Mouse (Mus musculus) liver, embryonic 11.5 days (tissue): ENCODE data around the gene Lcn8. TPM values are rescaled to one million over a fixed set of nuclear protein-coding genes. Genes with fewer than 3 reads are reported as not detected.
"Not testable (repeated sequence)": the region's sequence is repeated elsewhere in the genome, so short reads cannot be mapped to it uniquely, and the experiment has no call there.

ENCODE experiments used
- ATAC-seq: fragments of 200-750 bp; cut with Nextera tagmentation; replicated peaks from 2 replicates; pipeline ENCODE4 v1.8.0; 2017; ENCODE audit warnings: moderate number of reproducible peaks, mild to moderate bottlenecking, moderate TSS enrichment, moderate library complexity; ENCODE audit not compliant: low FRiP score
- DNase-seq: peaks from one replicate; pipeline ENCODE4 v3.0.0-alpha.2; 2017; ENCODE audit warnings: low spot score
- H3K27ac ChIP-seq: fragments of 300-500 bp; sonication (generic); 2 replicates; pipeline ENCODE4 v1.5.1; 2014; ENCODE audit warnings: mild to moderate bottlenecking, low read depth, low read length, control low read depth
- H3K27me3 ChIP-seq: fragments of 300-500 bp; sonication (generic); replicated peaks from 2 replicates; pipeline ENCODE4 v1.6.1; 2014; ENCODE audit warnings: low read length, mixed read lengths; ENCODE audit not compliant: control insufficient read depth, insufficient read depth
- H3K36me3 ChIP-seq: fragments of 300-500 bp; sonication (generic); 2 replicates; pipeline ENCODE4 v1.6.1; 2014; ENCODE audit warnings: mild to moderate bottlenecking, low read length, moderate library complexity, mixed read lengths; ENCODE audit not compliant: control insufficient read depth, insufficient read depth
- H3K4me1 ChIP-seq: fragments of 300-500 bp; sonication (generic); replicated peaks from 2 replicates; pipeline ENCODE4 v1.6.1; 2014; ENCODE audit warnings: low read length, mixed read lengths; ENCODE audit not compliant: control insufficient read depth, insufficient read depth
- H3K4me2 ChIP-seq: fragments of 300-500 bp; sonication (generic); 2 replicates; pipeline ENCODE4 v1.6.1; 2014; ENCODE audit warnings: mild to moderate bottlenecking, control low read depth, moderate library complexity
- H3K4me3 ChIP-seq: fragments of 300-500 bp; sonication (generic); 2 replicates; pipeline ENCODE4 v1.5.1; 2014; ENCODE audit warnings: low read depth, low read length, control low read depth
- H3K9ac ChIP-seq: fragments of 300-500 bp; sonication (generic); 2 replicates; pipeline ENCODE4 v1.6.1; 2014; ENCODE audit warnings: low read depth, low read length, control low read depth
- H3K9me3 ChIP-seq: fragments of 300-500 bp; sonication (generic); 2 replicates; pipeline ENCODE4 v1.6.1; 2016; ENCODE audit warnings: low read length, inconsistent platforms, mixed read lengths; ENCODE audit not compliant: control insufficient read depth
- WGBS: fragments of 180-500 bp; shearing (Covaris S2); extraction: QIAGEN DNeasy Blood & Tissue Kit; methylation state at CpG from one replicate; pipeline ENCODE4 v1.1.7; 2014; 5-methylcytosine and 5-hydroxymethylcytosine counted together
- polyA plus RNA-seq: library from polyadenylated mRNA; unstranded; fragments of >200 nt; fragmentation: Nextera tagmentation; extraction: Ambion mirVana; gene quantifications from 2 replicates; pipeline ENCODE4 v1.2.1, GENCODE M21; 2014

Gene Lcn8
- polyA plus RNA-seq, 1 experiment from 2014 or later: not detected

GRCm38 (mm10) chr2:25686941-25687340, 34.0 kb downstream of the Lcn8 start:
- no peak overlapping the region for H3K4me3 ChIP-seq
- no peak overlapping the region for H3K4me2 ChIP-seq
- no peaks in the 10 kb centered on the region for H3K36me3 ChIP-seq
- no peaks in the 10 kb centered on the region; the same call in 1 of the 2 replicates for H3K27me3 ChIP-seq
- no peaks in the 10 kb centered on the region for H3K4me1 ChIP-seq
- H3K27ac ChIP-seq: no peak overlapping the region
- 66% methylated on average over 4 of the region's 4 CpGs for WGBS
- DNase-seq (no peak), ATAC-seq (no peak)
- no peak overlapping the region for H3K9ac ChIP-seq
- H3K9me3 ChIP-seq: no peaks in the 10 kb centered on the region

GRCm38 (mm10) chr2:25694605-25695004, 41.7 kb downstream of the Lcn8 start:
- H3K9me3 ChIP-seq: no peaks in the 10 kb centered on the region
- no peak for DNase-seq
- H3K9ac ChIP-seq: no peak overlapping the region
- no peak overlapping the region for H3K4me3 ChIP-seq
- no peaks in the 10 kb centered on the region for H3K36me3 ChIP-seq
- no peak overlapping the region for H3K27ac ChIP-seq
- ATAC-seq: no peak
- no peaks in the 10 kb centered on the region for H3K27me3 ChIP-seq
- H3K4me1 ChIP-seq: no peaks in the 10 kb centered on the region
- no peak overlapping the region for H3K4me2 ChIP-seq

- ATAC-seq: no peak
- DNase-seq: no peak
- Histone ChIP-seq H3K27ac (no peak overlapping the region), H3K9me3 (no peaks in the 10 kb centered on the region), H3K4me2 (no peak overlapping the region), H3K36me3 (no peaks in the 10 kb centered on the region), H3K4me3 (no peak overlapping the region), H3K9ac (no peak overlapping the region), H3K4me1 (no peaks in the 10 kb centered on the region), H3K27me3 (no peaks in the 10 kb centered on the region)
- 60% methylated on average over 4 of the region's 4 CpGs for WGBS
Measured at GRCm38 (mm10) chr2:25696951-25697350, 44.0 kb downstream of the Lcn8 start.

GRCm38 (mm10) chr2:25698696-25699095, 45.8 kb downstream of the Lcn8 start:
- DNase-seq: no peak
- Histone ChIP-seq H3K4me3 (no peak overlapping the region), H3K4me2 (no peak overlapping the region), H3K9me3 (no peaks in the 10 kb centered on the region), H3K36me3 (no peaks in the 10 kb centered on the region), H3K27ac (no peak overlapping the region), H3K27me3 (no peaks in the 10 kb centered on the region), H3K4me1 (no peaks in the 10 kb centered on the region), H3K9ac (no peak overlapping the region)
- 75% methylated on average over 2 of the region's 2 CpGs for WGBS
- ATAC-seq: no peak

GRCm38 (mm10) chr2:25699743-25700142, 46.8 kb downstream of the Lcn8 start, which contains the start of gene Obp2a:
TSS of gene Obp2a (plus strand) at chr2:25700043.
- H3K36me3 ChIP-seq, ATAC-seq, H3K4me2 ChIP-seq, H3K9me3 ChIP-seq, DNase-seq, H3K4me1 ChIP-seq, H3K27me3 ChIP-seq, H3K9ac ChIP-seq, H3K27ac ChIP-seq, H3K4me3 ChIP-seq: not testable (repeated sequence)
- WGBS: 76% methylated on average over 3 of the region's 3 CpGs

GRCm38 (mm10) chr2:25701001-25701400, 48.1 kb downstream of the Lcn8 start:
- no peaks in the 10 kb centered on the region for H3K36me3 ChIP-seq
- no peak overlapping the region for H3K27ac ChIP-seq
- no peaks in the 10 kb centered on the region for H3K4me1 ChIP-seq
- H3K4me3 ChIP-seq: no peak overlapping the region
- no peak for ATAC-seq
- no peak for DNase-seq
- no peaks in the 10 kb centered on the region for H3K27me3 ChIP-seq
- H3K4me2 ChIP-seq: no peak overlapping the region
- no peak overlapping the region for H3K9ac ChIP-seq
- WGBS: 61% methylated on average over 5 of the region's 5 CpGs
- H3K9me3 ChIP-seq: no peaks in the 10 kb centered on the region

GRCm38 (mm10) chr2:25703706-25704105, 50.8 kb downstream of the Lcn8 start:
- H3K4me2 ChIP-seq: no peak overlapping the region
- no peak for DNase-seq
- H3K27ac ChIP-seq: no peak overlapping the region
- no peaks in the 10 kb centered on the region; the same call in 1 of the 2 replicates for H3K27me3 ChIP-seq
- 79% methylated on average over 4 of the region's 4 CpGs for WGBS
- no peaks in the 10 kb centered on the region for H3K4me1 ChIP-seq
- H3K36me3 ChIP-seq: no peaks in the 10 kb centered on the region
- ATAC-seq: no peak
- no peak overlapping the region for H3K4me3 ChIP-seq
- no peak overlapping the region for H3K9ac ChIP-seq
- H3K9me3 ChIP-seq: no peaks in the 10 kb centered on the region

Other genes with a start within 250 kb of the Lcn8 start
- 0.09 TPM in 1 of 2 replicates, not detected in the other for gene Fut7, start 229.9 kb upstream of the Lcn8 start, polyA plus RNA-seq
- gene Abca2, start 224.4 kb upstream of the Lcn8 start, polyA plus RNA-seq: 3.9 and 4.5 TPM in 2 replicates
- gene Clic3, start 196.3 kb upstream of the Lcn8 start, polyA plus RNA-seq: 0.21 TPM in 1 of 2 replicates, not detected in the other
- 9.2 and 14.3 TPM in 2 replicates for gene Paxx, start 192.0 kb upstream of the Lcn8 start, polyA plus RNA-seq
- gene Ptgds, start 183.1 kb upstream of the Lcn8 start, polyA plus RNA-seq: not detected in 2 replicates
- not detected in 2 replicates for gene Lcn12, start 159.2 kb upstream of the Lcn8 start, polyA plus RNA-seq
- 63.3 and 63.6 TPM in 2 replicates for gene Fbxw5, start 152.4 kb upstream of the Lcn8 start, polyA plus RNA-seq
- gene C8g, start 151.4 kb upstream of the Lcn8 start, polyA plus RNA-seq: 14.9 and 16.8 TPM in 2 replicates
- gene Traf2, start 106.2 kb upstream of the Lcn8 start, polyA plus RNA-seq: 28.0 and 31.0 TPM in 2 replicates
- 367 and 380 TPM in 2 replicates for gene Edf1, start 95.3 kb upstream of the Lcn8 start, polyA plus RNA-seq
- 1.3 and 1.8 TPM in 2 replicates for gene Mamdc4, start 78.3 kb upstream of the Lcn8 start, polyA plus RNA-seq
- 112 and 116 TPM in 2 replicates for gene Phpt1, start 77.9 kb upstream of the Lcn8 start, polyA plus RNA-seq
- gene Ajm1, start 71.4 kb upstream of the Lcn8 start, polyA plus RNA-seq: 0.21 TPM in 1 of 2 replicates, not detected in the other
- 59.3 and 67.7 TPM in 2 replicates for gene Rabl6, start 44.6 kb upstream of the Lcn8 start, polyA plus RNA-seq
- gene Ccdc183, start 35.4 kb upstream of the Lcn8 start, polyA plus RNA-seq: 0.08 and 0.12 TPM in 2 replicates
- 12.1 and 13.4 TPM in 2 replicates for gene Tmem141, start 31.1 kb upstream of the Lcn8 start, polyA plus RNA-seq
- 31.1 and 33.4 TPM in 2 replicates for gene Fcna, start 25.1 kb upstream of the Lcn8 start, polyA plus RNA-seq
- gene Lcn5, start 4.8 kb downstream of the Lcn8 start, polyA plus RNA-seq: not detected in 2 replicates
- not detected in 2 replicates for gene Lcn6, start 23.7 kb downstream of the Lcn8 start, polyA plus RNA-seq
- gene Lcn10, start 29.6 kb downstream of the Lcn8 start, polyA plus RNA-seq: not detected in 2 replicates
- gene Obp2a, start 46.9 kb downstream of the Lcn8 start, polyA plus RNA-seq: not detected in 2 replicates
- 35.6 and 37.8 TPM in 2 replicates for gene Bmyc, start 53.6 kb downstream of the Lcn8 start, polyA plus RNA-seq
- not detected in 2 replicates for gene Obp2b, start 83.9 kb downstream of the Lcn8 start, polyA plus RNA-seq
- not detected in 2 replicates for gene Lcn3, start 112.4 kb downstream of the Lcn8 start, polyA plus RNA-seq
- not detected in 2 replicates for gene Lcn11, start 123.9 kb downstream of the Lcn8 start, polyA plus RNA-seq
- not detected in 2 replicates for gene Gm13539, start 129.1 kb downstream of the Lcn8 start, polyA plus RNA-seq
- not detected in 2 replicates for gene Glt6d1, start 162.7 kb downstream of the Lcn8 start, polyA plus RNA-seq
- gene Lcn9, start 170.0 kb downstream of the Lcn8 start, polyA plus RNA-seq: not detected in 2 replicates
- gene Sohlh1, start 194.1 kb downstream of the Lcn8 start, polyA plus RNA-seq: not detected in 2 replicates
- 0.33 TPM in 1 of 2 replicates, not detected in the other for gene Kcnt1, start 210.6 kb downstream of the Lcn8 start, polyA plus RNA-seq